Mouse (Mus musculus) CH12.LX (cell line): ENCODE results near the gene Coa4.

ENCODE experiments used
- CHD2 ChIP-seq: IDR thresholded peaks from 2 replicates; pipeline ENCODE4 v1.6.1; 2011; ENCODE audit warnings: low read length, improper control_type of control experiment
- ELF1 ChIP-seq: IDR thresholded peaks from 2 replicates; pipeline ENCODE4 v1.6.1; 2014; ENCODE audit warnings: low read depth, mild to moderate bottlenecking, inconsistent platforms, low read length, improper control_type of control experiment
- MAX ChIP-seq: IDR thresholded peaks from 2 replicates; pipeline ENCODE4 v1.6.1; 2011; ENCODE audit warnings: low read length, improper control_type of control experiment
- MEF2A ChIP-seq: IDR thresholded peaks from 2 replicates; pipeline ENCODE4 v1.6.1; 2014; ENCODE audit warnings: low read depth, mild to moderate bottlenecking, inconsistent platforms, low read length, improper control_type of control experiment, borderline replicate concordance
- NELFE ChIP-seq: IDR thresholded peaks from 2 replicates; pipeline ENCODE4 v1.6.1; 2011; ENCODE audit warnings: low read depth, low read length, improper control_type of control experiment
- POLR2A ChIP-seq: IDR thresholded peaks from 2 replicates; pipeline ENCODE4 v1.6.1; 2011; ENCODE audit warnings: low read depth, mild to moderate bottlenecking, improper control_type of control experiment, low read length

GRCm38 (mm10) chr7:100535831-100536230 is 1.0 kb upstream of the Coa4 start:
- TF ChIP-seq MAX, result no peak
- no peak for TF ChIP-seq POLR2A
- TF ChIP-seq CHD2, result no peak
- TF ChIP-seq NELFE, result no peak
- TF ChIP-seq MEF2A, result no peak
- no peak for TF ChIP-seq ELF1
